Mouse (Mus musculus): ENCODE data around the gene Gm8206.
"Not testable (repeated sequence)": the region's sequence is repeated elsewhere in the genome, so short reads cannot be mapped to it uniquely, and the experiment has no call there.

The Gm8206 gene

DNA sequence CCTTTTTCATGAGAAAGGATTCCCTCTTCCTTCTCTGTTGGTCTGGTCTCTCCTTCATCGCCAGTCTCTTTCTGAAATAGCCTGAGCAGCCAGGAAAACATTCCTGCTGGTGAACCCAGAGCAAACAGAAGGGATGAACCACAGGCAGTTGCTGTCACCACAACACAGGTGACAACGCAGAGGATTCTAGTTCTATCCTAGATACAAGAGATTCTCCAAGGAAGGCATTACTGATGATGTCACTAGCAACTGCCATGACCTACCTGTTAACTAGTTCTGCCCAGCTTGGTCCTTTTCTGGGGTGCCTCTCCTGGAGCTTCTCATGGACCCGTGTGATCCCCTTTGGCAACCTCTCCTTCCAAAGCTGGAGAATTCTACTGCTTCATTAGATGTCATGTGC, at the start of gene Gm8206:
Gene Gm8206 (minus strand): TSS at position 101 of the 400 bp plus-strand sequence.
- not testable (repeated sequence) for DNase-seq (ENCODE audit: low spot score in 2 of 2)

DNA sequence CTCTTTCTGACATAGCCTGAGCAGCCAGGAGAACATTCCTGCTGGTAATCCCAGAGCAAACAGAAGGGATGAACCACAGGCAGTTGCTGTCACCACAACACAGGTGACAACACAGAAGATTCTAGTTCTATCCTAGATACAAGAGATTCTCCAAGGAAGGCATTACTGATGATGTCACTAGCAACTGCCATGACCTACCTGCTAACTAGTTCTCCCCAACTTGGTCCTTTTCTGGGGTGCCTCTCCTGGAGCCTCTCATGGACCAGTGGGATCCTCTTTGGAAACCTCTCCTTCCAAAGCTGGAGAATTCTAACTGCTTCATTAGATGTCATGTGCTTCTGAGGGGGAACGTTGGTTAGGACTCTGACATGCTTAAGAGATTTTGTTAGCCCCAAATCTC, 32.0 kb upstream of the Gm8206 start, which contains the start of gene Gm3476:
Gene Gm3476 (minus strand): TSS at position 101 of the 400 bp plus-strand sequence.
- not testable (repeated sequence) for DNase-seq (ENCODE audit: low spot score in 2 of 2)

DNA sequence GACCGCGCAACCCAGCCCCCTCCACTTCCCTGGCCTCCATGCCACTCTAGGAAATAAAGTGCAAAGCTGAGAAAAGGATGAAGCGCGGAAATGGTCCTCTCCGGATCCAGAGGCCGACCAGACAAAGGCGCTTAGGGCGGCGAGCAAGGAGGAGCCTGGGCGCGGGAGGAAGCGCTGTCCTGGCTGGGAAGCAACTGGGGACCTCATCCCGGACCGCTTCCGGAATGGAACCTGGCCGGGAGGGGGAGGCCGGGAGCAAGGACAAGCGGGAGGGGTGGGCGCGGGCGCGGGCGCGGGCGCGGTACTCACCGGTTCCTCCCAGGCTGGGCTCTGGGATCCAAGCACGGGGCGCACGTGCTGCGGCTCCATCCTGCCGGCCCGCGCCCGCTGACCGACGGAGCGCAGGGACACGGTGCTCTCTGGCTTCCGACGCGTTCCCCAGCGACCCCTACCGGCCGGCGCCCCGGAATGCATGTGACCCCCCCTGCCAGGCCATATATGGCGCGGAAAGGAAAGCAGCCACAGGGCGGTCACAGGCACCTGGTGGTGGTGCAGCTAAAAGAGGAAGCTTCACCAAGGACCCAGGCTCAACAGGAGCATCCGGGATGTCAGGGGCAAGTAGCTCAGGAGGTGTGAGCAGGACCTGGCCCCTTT, 14.7 kb upstream of the Gm8206 start, which contains the start of gene Gm3468:
Gene Gm3468 (minus strand): TSS at position 394 of the 654 bp plus-strand sequence.
- peak; percentile 53 to 68 for DNase-seq (ENCODE audit: low spot score in 2 of 2)

DNA sequence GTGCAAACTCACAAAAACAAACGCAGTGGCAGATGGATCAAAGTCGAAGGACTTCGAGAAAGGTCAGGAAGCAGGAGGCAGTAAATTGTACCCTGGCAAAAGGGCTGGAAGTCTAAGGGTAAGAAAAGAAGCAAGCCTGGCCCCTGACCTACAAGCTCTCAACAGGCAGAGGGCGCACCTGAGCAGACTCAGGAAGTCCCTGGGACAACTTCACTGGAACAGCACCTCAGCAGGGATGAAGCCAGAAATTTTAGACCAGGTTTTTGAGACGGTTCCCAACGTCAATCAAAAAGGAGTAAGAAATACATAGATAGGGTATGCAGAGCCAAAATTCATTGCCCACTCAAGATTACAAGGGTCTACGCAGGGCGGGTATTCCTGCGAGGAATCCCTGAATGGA, 13.8 kb upstream of the Gm8206 start:
- DNase-seq (ENCODE audit: low spot score in 2 of 2), result not testable (repeated sequence)

DNA sequence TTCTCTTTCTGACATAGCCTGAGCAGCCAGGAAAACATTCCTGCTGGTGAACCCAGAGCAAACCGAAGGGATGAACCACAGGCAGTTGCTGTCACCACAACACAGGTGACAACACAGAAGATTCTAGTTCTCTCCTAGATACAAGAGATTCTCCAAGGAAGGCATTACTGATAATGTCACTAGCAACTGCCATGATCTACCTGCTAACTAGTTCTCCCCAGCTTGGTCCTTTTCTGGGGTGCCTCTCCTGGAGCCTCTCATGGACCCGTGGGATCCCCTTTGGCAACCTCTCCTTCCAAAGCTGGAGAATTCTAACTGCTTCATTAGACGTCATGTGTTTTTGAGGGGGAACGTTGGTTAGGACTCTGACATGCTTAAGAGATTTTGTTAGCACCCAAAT, 35.6 kb downstream of the Gm8206 start, which contains the start of gene Gm6337:
Gene Gm6337 (minus strand): TSS at position 101 of the 400 bp plus-strand sequence.
- DNase-seq (ENCODE audit: low spot score in 2 of 2), result not testable (repeated sequence)

DNA sequence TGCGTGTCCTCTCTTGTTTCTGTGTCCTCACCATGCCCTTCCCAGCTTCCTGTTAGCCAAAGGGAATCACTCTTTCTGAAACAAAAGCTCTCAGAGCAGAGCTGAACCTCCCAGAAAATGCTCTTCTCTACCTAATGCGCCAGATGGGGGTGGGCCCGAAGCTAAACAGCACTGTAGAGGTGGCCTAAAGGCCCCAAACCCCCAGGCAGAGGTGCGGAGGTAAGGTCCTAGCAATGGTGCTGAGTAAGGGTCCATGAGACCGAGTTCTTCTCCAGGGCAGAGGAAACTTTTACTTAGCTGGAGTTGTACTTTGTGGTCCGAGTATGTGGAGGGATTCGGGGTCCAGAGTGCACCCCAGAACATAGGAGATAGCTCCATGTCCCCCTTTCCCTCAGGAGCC, 106.6 kb downstream of the Gm8206 start:
- DNase-seq (ENCODE audit: low spot score in 2 of 2), result peak in 1 of 2 experiments; percentile 2

DNA sequence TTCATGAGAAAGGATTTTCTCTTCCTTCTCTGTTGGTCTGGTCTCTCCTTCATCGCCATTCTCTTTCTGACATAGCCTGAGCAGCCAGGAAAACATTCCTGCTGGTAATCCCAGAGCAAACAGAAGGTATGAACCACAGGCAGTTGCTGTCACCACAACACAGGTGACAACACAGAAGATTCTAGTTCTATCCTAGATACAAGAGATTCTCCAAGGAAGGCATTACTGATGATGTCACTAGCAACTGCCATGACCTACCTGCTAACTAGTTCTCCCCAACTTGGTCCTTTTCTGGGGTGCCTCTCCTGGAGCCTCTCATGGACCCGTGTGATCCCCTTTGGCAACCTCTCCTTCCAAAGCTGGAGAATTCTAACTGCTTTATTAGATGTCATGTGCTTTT, 114.7 kb downstream of the Gm8206 start, which contains the start of gene Gm3453:
Gene Gm3453 (minus strand): TSS at position 101 of the 400 bp plus-strand sequence.
- DNase-seq (ENCODE audit: low spot score in 2 of 2), result not testable (repeated sequence)
